Mouse (Mus musculus) heart, embryonic 11.5 days (tissue): ENCODE measurements at regions not wholly inside any gene's neighbourhood (a gene's known extent, or its start where the extent isn't known, plus 50 kb on each side); places are given as distances from the start of the nearest gene placed in this dataset.

ENCODE experiments used
- ATAC-seq: fragments of 200-750 bp; cut with Nextera tagmentation; replicated peaks from 2 replicates; pipeline ENCODE4 v1.8.0; 2017; ENCODE audit warnings: moderate library complexity; ENCODE audit not compliant: insufficient number of reproducible peaks, low FRiP score, low TSS enrichment
- H3K27ac ChIP-seq: fragments of 300-500 bp; sonication (generic); 2 replicates; pipeline ENCODE4 v1.5.1; 2014; ENCODE audit warnings: mild to moderate bottlenecking, low read depth, low read length
- H3K27me3 ChIP-seq: fragments of 300-500 bp; sonication (generic); 2 replicates; pipeline ENCODE4 v1.6.1; 2014; ENCODE audit warnings: mild to moderate bottlenecking, low read length, mixed read lengths; ENCODE audit not compliant: control insufficient read depth, insufficient read depth
- H3K36me3 ChIP-seq: fragments of 300-500 bp; sonication (generic); 2 replicates; pipeline ENCODE4 v1.6.1; 2014; ENCODE audit warnings: mild to moderate bottlenecking, low read length, moderate library complexity, mixed read lengths; ENCODE audit not compliant: control insufficient read depth, insufficient read depth
- H3K4me1 ChIP-seq: fragments of 300-500 bp; sonication (generic); 2 replicates; pipeline ENCODE4 v1.6.1; 2014; ENCODE audit warnings: low read length; ENCODE audit not compliant: control insufficient read depth, insufficient read depth
- H3K4me2 ChIP-seq: fragments of 300-500 bp; sonication (generic); 2 replicates; pipeline ENCODE4 v1.6.1; 2014; ENCODE audit warnings: mild to moderate bottlenecking, moderate library complexity
- H3K4me3 ChIP-seq: fragments of 300-500 bp; sonication (generic); 2 replicates; pipeline ENCODE4 v1.5.1; 2014; ENCODE audit warnings: low read depth, low read length
- H3K9ac ChIP-seq: fragments of 300-500 bp; sonication (generic); 2 replicates; pipeline ENCODE4 v1.6.1; 2014; ENCODE audit warnings: mild to moderate bottlenecking, low read depth, low read length, moderate library complexity
- H3K9me3 ChIP-seq: fragments of 300-500 bp; sonication (generic); replicated peaks from 2 replicates; pipeline ENCODE4 v1.6.1; 2016; ENCODE audit warnings: low read length; ENCODE audit not compliant: control insufficient read depth
- WGBS: fragments of 180-500 bp; shearing (Covaris S2); extraction: QIAGEN DNeasy Blood & Tissue Kit; methylation state at CpG from one replicate; pipeline ENCODE4 v1.1.7; 2014; ENCODE audit not compliant: insufficient replicate concordance; 5-methylcytosine and 5-hydroxymethylcytosine counted together

GRCm38 (mm10) chr13:58495390-58496073 lies 92.4 kb upstream of the Hnrnpk start:
- H3K4me2 ChIP-seq, result peak overlapping the region; percentile 9; the same call in 1 of the 2 replicates
- no peak overlapping the region for H3K9ac ChIP-seq
- ATAC-seq, result peak; percentile 69
- no peaks in the 10 kb centered on the region for H3K9me3 ChIP-seq
- 34% methylated on average over 12 of the region's 12 CpGs for WGBS
- peaks cover 21% of the 10 kb centered on the region for H3K4me1 ChIP-seq
- peaks cover 2% of the 10 kb centered on the region; the same call in 1 of the 2 replicates for H3K27me3 ChIP-seq
- H3K36me3 ChIP-seq, result no peaks in the 10 kb centered on the region
- H3K27ac ChIP-seq, result peak overlapping the region; percentile 80
- H3K4me3 ChIP-seq, result no peak overlapping the region

- Histone ChIP-seq H3K4me1 (peaks cover 21% of the 10 kb centered on the region), H3K9me3 (no peaks in the 10 kb centered on the region), H3K4me2 (no peak overlapping the region), H3K9ac (no peak overlapping the region), H3K4me3 (no peak overlapping the region), H3K27ac (peak overlapping the region; percentile 80), H3K36me3 (no peaks in the 10 kb centered on the region), H3K27me3 (peaks cover 2% of the 10 kb centered on the region; the same call in 1 of the 2 replicates)
- ATAC-seq, result no peak
- 36% methylated on average over 5 of the region's 5 CpGs for WGBS
Measured at GRCm38 (mm10) chr13:58494726-58495125, 91.6 kb upstream of the Hnrnpk start.

- Histone ChIP-seq H3K9ac (no peak overlapping the region), H3K27ac (no peak overlapping the region), H3K9me3 (no peaks in the 10 kb centered on the region), H3K4me2 (no peak overlapping the region), H3K36me3 (no peaks in the 10 kb centered on the region), H3K4me3 (no peak overlapping the region), H3K27me3 (no peaks in the 10 kb centered on the region), H3K4me1 (peaks cover 8% of the 10 kb centered on the region; the same call in 1 of the 2 replicates)
- WGBS, result 48% methylated on average over 8 of the region's 8 CpGs
- no peak for ATAC-seq
Measured at GRCm38 (mm10) chr13:58490829-58491228, 87.7 kb upstream of the Hnrnpk start.

- Histone ChIP-seq H3K4me1 (peaks cover 3% of the 10 kb centered on the region; the same call in 1 of the 2 replicates), H3K4me2 (no peak overlapping the region), H3K27ac (no peak overlapping the region), H3K27me3 (no peaks in the 10 kb centered on the region), H3K9ac (no peak overlapping the region), H3K4me3 (no peak overlapping the region), H3K36me3 (no peaks in the 10 kb centered on the region), H3K9me3 (no peaks in the 10 kb centered on the region)
- 82% methylated on average over 10 of the region's 10 CpGs for WGBS
- no peak for ATAC-seq
Measured at GRCm38 (mm10) chr13:58485011-58485410, 81.9 kb upstream of the Hnrnpk start.

GRCm38 (mm10) chr13:58482701-58483100 lies 79.6 kb upstream of the Hnrnpk start:
- ATAC-seq, result no peak
- H3K27ac ChIP-seq, result no peak overlapping the region
- H3K9me3 ChIP-seq, result no peaks in the 10 kb centered on the region
- H3K36me3 ChIP-seq, result no peaks in the 10 kb centered on the region
- H3K9ac ChIP-seq, result no peak overlapping the region
- peaks cover 3% of the 10 kb centered on the region; the same call in 1 of the 2 replicates for H3K4me1 ChIP-seq
- no peak overlapping the region for H3K4me3 ChIP-seq
- 59% methylated on average over 9 of the region's 9 CpGs for whole genome bisulfite sequencing
- H3K27me3 ChIP-seq, result no peaks in the 10 kb centered on the region
- H3K4me2 ChIP-seq, result no peak overlapping the region

GRCm38 (mm10) chr13:58480928-58481598 lies 77.9 kb upstream of the Hnrnpk start:
- no peak overlapping the region for H3K4me3 ChIP-seq
- H3K9ac ChIP-seq, result no peak overlapping the region
- no peaks in the 10 kb centered on the region for H3K9me3 ChIP-seq
- ATAC-seq, result no peak
- no peak overlapping the region for H3K4me2 ChIP-seq
- H3K36me3 ChIP-seq, result no peaks in the 10 kb centered on the region
- no peak overlapping the region for H3K27ac ChIP-seq
- no peaks in the 10 kb centered on the region for H3K27me3 ChIP-seq
- H3K4me1 ChIP-seq, result peaks cover 3% of the 10 kb centered on the region; the same call in 1 of the 2 replicates
- WGBS, result 60% methylated on average over 10 of the region's 10 CpGs

GRCm38 (mm10) chr13:58480388-58480927 lies 77.3 kb upstream of the Hnrnpk start:
- Histone ChIP-seq H3K4me2 (no peak overlapping the region), H3K4me3 (no peak overlapping the region), H3K36me3 (no peaks in the 10 kb centered on the region), H3K4me1 (peaks cover 3% of the 10 kb centered on the region; the same call in 1 of the 2 replicates), H3K27ac (no peak overlapping the region), H3K27me3 (no peaks in the 10 kb centered on the region), H3K9ac (no peak overlapping the region), H3K9me3 (no peaks in the 10 kb centered on the region)
- ATAC-seq, result no peak
- 84% methylated on average over 8 of the region's 8 CpGs for WGBS

- no peak overlapping the region for H3K27ac ChIP-seq
- WGBS, result 75% methylated on average over 5 of the region's 5 CpGs
- no peaks in the 10 kb centered on the region for H3K36me3 ChIP-seq
- peaks cover 3% of the 10 kb centered on the region; the same call in 1 of the 2 replicates for H3K4me1 ChIP-seq
- H3K9me3 ChIP-seq, result no peaks in the 10 kb centered on the region
- no peak overlapping the region for H3K4me3 ChIP-seq
- H3K27me3 ChIP-seq, result no peaks in the 10 kb centered on the region
- H3K9ac ChIP-seq, result no peak overlapping the region
- no peak overlapping the region for H3K4me2 ChIP-seq
- ATAC-seq, result no peak
Measured at GRCm38 (mm10) chr13:58478438-58478837, 75.3 kb upstream of the Hnrnpk start.
